15 mouse cellular contexts compared by ENCODE assay signal in genomic region chr7:58595951-58596350, GRCm38 (mm10).
"Had no signal": no experiment of that assay in that cellular context is flagged by ENCODE, and none has a peak within 500 bp of the region (broad histone marks: within the 10 kb centered on the region; RNA-seq: fewer than 3 reads in every experiment).

No protein-coding gene starts in this region.

- H3K27me3 ChIP-seq: megakaryocyte, embryonic 14.5 days; midbrain, embryonic 12.5 days; neural tube, embryonic 12.5 days; stomach, embryonic 15.5 days had no signal

- H3K9me3 ChIP-seq: megakaryocyte, embryonic 14.5 days; midbrain, embryonic 12.5 days; neural tube, embryonic 12.5 days; stomach, embryonic 15.5 days had no signal

- H3K27ac ChIP-seq: liver, embryonic 14.5 days; macrophage; midbrain, embryonic 12.5 days; neural tube, embryonic 12.5 days; stomach, embryonic 15.5 days; stomach, postnatal 0 days had no signal

- H3K4me3 ChIP-seq: megakaryocyte, embryonic 14.5 days; midbrain, embryonic 12.5 days; neural tube, embryonic 12.5 days; stomach, embryonic 15.5 days had no signal

- H3K4me2 ChIP-seq: lung, embryonic 14.5 days; midbrain, embryonic 12.5 days; neural tube, embryonic 12.5 days; stomach, embryonic 15.5 days had no signal

- DNase-seq: lung, adult 18-20 months; lung, embryonic 14.5 days; lung, postnatal 14 days; lung, postnatal 36 days; right cerebral cortex, postnatal 14 days; thymus, adult 2 months; thymus, postnatal 25 days; thymus, postnatal 4 days had no signal

- H3K4me1 ChIP-seq: megakaryocyte, embryonic 14.5 days; midbrain, embryonic 12.5 days; neural tube, embryonic 12.5 days; stomach, embryonic 15.5 days had no signal

- H3K36me3 ChIP-seq: midbrain, embryonic 12.5 days; neural tube, embryonic 12.5 days; stomach, embryonic 15.5 days had no signal

- H3K9ac ChIP-seq: liver, embryonic 14.5 days; lung, embryonic 14.5 days; midbrain, embryonic 12.5 days; neural tube, embryonic 12.5 days; stomach, embryonic 15.5 days had no signal
